Mouse (Mus musculus): Measurements from ENCODE around the gene Nfkbib. TPM values are rescaled to one million over a fixed set of nuclear protein-coding genes. Genes with fewer than 3 reads are reported as not detected.
A peak's percentile ranks its signal among the peaks of the same experiment; 100 is the strongest.

The Nfkbib gene
- 40.3 and 44.4 TPM in 2 replicates for polyA plus RNA-seq (2014; fragmentation: Nextera tagmentation; extraction: Ambion mirVana)

DNA sequence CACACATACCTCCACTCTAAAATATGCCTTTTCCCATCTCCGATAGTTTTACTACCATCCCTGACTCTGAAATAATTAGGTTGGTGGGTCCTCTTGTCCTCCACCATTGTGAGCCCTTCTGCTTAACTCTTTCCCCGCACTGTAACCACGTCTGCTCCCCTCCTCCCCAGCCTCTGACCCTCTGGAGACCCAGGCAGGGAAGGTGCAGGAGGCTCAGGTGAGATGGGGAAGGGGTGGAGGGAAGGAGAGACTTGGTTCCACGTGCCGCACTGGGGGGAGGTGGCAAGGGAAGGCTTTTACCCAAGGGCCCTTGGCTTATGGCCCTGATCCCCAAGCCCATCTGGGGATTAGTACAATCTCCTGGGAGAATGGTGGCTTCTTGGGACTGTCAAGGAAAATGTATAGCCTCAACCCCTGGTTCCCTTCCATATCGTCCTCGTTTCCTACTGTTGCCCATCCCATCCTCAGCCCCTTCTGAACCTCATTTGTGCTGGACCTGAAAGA lies at the start of gene Nfkbib:
Nfkbib (minus strand) TSS at position 51 of the 504 bp plus-strand sequence.
- peaks cover 6% of the 10 kb centered on the region; the same call in 1 of the 2 replicates for H3K4me1 ChIP-seq (ENCODE audit: control insufficient read depth, insufficient read depth, low read length)
- H3K4me3 ChIP-seq (ENCODE audit: low read depth, low read length), result peak within 1 kb of the TSS; percentile 71
- no peak for DNase-seq (ENCODE audit: low spot score)
- H3K4me2 ChIP-seq (ENCODE audit: low read depth, severe bottlenecking), result peak within 1 kb of the TSS; percentile 62
- no peak for ATAC-seq (ENCODE audit: insufficient number of reproducible peaks, low FRiP score, low TSS enrichment, low read depth)
- no peaks in the 10 kb centered on the region for H3K36me3 ChIP-seq (ENCODE audit: control insufficient read depth, insufficient read depth, low read length)
- H3K9me3 ChIP-seq (ENCODE audit: control insufficient read depth, low read length), result no peaks in the 10 kb centered on the region
- WGBS, result 67% methylated on average over 7 of the region's 7 CpGs
- no peaks in the 10 kb centered on the region for H3K27me3 ChIP-seq (ENCODE audit: control insufficient read depth, insufficient read depth, low read length)
- peak within 1 kb of the TSS; percentile 52; the same call in 1 of the 2 replicates for H3K9ac ChIP-seq (ENCODE audit: low read length)
- H3K27ac ChIP-seq (replicated peaks; ENCODE audit: low read depth, low read length), result no peak within 1 kb of the TSS

DNA sequence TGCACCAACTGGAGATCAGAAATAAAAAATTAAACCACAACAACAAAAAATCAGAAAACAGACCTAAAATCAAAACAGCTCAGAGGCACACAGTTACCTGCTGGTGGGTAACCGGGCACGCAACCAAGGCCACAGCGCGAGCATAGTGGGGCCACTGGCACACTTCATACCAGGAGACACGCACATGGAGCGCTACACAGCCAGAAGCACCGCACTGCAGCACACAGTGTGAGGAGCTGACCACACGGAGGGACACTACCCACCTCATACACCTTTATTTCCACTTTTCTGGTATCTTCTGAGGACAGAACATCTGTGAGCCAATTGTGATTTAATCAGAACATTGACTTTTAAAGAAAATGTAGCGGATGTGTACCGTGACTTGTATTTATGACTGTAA lies 49.6 kb upstream of the Nfkbib start:
- H3K4me2 ChIP-seq (ENCODE audit: low read depth, severe bottlenecking), result no peak overlapping the region
- H3K9me3 ChIP-seq (ENCODE audit: control insufficient read depth, low read length), result no peaks in the 10 kb centered on the region
- H3K27ac ChIP-seq (replicated peaks; ENCODE audit: low read depth, low read length), result no peak overlapping the region
- peaks cover 80% of the 10 kb centered on the region for H3K36me3 ChIP-seq (ENCODE audit: control insufficient read depth, insufficient read depth, low read length)
- peaks cover 14% of the 10 kb centered on the region for H3K4me1 ChIP-seq (ENCODE audit: control insufficient read depth, insufficient read depth, low read length)
- no peaks in the 10 kb centered on the region for H3K27me3 ChIP-seq (ENCODE audit: control insufficient read depth, insufficient read depth, low read length)
- no peak overlapping the region for H3K9ac ChIP-seq (ENCODE audit: low read length)
- DNase-seq (ENCODE audit: low spot score) (no peak), ATAC-seq (ENCODE audit: insufficient number of reproducible peaks, low FRiP score, low TSS enrichment, low read depth) (no peak)
- 94% methylated on average over 10 of the region's 10 CpGs for WGBS
- H3K4me3 ChIP-seq (ENCODE audit: low read depth, low read length), result no peak overlapping the region

DNA sequence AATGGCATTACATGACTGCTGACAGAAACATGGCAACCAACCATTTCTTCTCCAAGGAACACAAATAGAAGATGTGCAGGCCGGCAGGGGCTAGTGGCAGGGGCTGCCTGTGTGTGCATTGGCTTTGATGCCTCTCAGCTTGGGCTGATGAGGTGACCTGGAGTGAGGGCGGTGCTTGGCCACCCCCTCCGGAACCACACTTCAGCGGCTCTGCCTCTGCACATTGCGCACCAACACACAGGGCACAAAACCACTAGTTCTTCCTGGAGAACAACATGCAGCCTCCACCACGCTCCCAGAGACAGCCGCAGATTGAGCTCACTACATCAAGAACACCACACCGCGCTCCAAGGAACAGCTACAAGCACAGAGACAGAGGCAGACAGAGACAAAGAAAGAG lies 48.9 kb upstream of the Nfkbib start:
- no peak for DNase-seq (ENCODE audit: low spot score)
- Histone ChIP-seq H3K36me3 (ENCODE audit: control insufficient read depth, insufficient read depth, low read length) (peaks cover 74% of the 10 kb centered on the region), H3K4me1 (ENCODE audit: control insufficient read depth, insufficient read depth, low read length) (peaks cover 14% of the 10 kb centered on the region), H3K9ac (ENCODE audit: low read length) (no peak overlapping the region), H3K9me3 (ENCODE audit: control insufficient read depth, low read length) (no peaks in the 10 kb centered on the region), H3K4me2 (ENCODE audit: low read depth, severe bottlenecking) (no peak overlapping the region), H3K27me3 (ENCODE audit: control insufficient read depth, insufficient read depth, low read length) (no peaks in the 10 kb centered on the region), H3K27ac (replicated peaks; ENCODE audit: low read depth, low read length) (no peak overlapping the region), H3K4me3 (ENCODE audit: low read depth, low read length) (no peak overlapping the region)
- 91% methylated on average over 9 of the region's 9 CpGs for WGBS
- ATAC-seq (ENCODE audit: insufficient number of reproducible peaks, low FRiP score, low TSS enrichment, low read depth), result no peak

DNA sequence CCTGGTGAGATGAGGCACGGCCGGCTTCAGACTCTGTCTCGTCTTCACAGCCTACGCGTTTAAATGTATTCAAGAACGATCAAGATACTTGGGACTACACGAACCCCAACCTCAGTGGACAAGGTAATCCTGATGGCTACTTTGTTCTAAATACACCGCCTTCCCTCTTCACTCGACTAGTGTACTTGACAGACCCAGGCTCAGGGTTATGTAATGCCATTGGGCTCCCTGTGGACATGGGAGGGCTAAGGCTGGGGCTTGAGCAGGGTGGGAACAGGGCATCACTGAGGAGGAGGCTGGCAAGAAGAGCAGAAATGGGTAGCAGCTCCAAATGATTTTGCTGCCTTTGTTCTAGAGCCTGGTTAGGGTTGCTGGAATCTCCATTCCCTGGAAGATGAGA lies 47.9 kb upstream of the Nfkbib start:
- WGBS, result 94% methylated on average over 9 of the region's 9 CpGs

DNA sequence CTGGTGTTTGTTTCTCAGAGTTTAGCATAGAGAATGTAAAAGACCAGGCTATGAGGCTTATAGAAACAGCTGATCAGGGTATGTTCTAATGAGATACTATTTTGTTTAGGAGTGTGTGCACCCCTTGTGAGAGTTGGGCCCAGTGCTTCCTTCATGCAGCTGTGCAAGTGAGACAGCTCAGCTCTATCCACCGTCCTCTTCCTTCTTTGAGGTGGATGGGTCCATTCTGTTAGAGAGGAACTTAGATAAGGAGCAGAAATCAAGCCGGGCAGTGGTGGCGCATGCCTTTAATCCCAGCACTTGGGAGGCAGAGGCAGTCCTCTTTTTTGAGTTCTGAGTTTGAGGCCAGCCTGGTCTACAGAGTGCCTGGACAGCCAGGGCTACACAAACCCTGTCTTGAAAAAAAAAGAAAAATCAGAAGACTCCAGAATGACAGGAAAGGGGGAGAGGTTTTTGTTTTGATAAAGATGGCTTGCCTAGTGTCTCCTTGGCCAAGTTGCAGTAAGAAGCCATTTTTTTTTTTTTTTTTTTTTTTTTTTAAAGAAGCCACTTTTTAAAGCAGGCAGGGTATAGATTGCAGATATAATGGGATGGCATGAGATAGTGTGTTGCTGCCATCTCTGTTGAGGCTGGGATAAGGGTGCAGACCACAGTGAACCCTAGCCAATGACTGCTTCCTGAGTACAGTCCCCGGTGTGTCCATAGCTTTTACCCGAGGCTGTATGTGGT lies 47.2 kb upstream of the Nfkbib start:
- H3K9me3 ChIP-seq (ENCODE audit: control insufficient read depth, low read length), result no peaks in the 10 kb centered on the region
- no peak overlapping the region for H3K27ac ChIP-seq (replicated peaks; ENCODE audit: low read depth, low read length)
- peaks cover 59% of the 10 kb centered on the region for H3K36me3 ChIP-seq (ENCODE audit: control insufficient read depth, insufficient read depth, low read length)
- ATAC-seq (ENCODE audit: insufficient number of reproducible peaks, low FRiP score, low TSS enrichment, low read depth), result no peak
- H3K27me3 ChIP-seq (ENCODE audit: control insufficient read depth, insufficient read depth, low read length), result no peaks in the 10 kb centered on the region
- DNase-seq (ENCODE audit: low spot score), result no peak
- WGBS, result 91% methylated on average over 5 of the region's 5 CpGs
- no peak overlapping the region for H3K4me3 ChIP-seq (ENCODE audit: low read depth, low read length)
- H3K4me2 ChIP-seq (ENCODE audit: low read depth, severe bottlenecking), result no peak overlapping the region
- peaks cover 14% of the 10 kb centered on the region for H3K4me1 ChIP-seq (ENCODE audit: control insufficient read depth, insufficient read depth, low read length)
- no peak overlapping the region for H3K9ac ChIP-seq (ENCODE audit: low read length)

More for the DNA sequence above, 47.9 kb upstream of the Nfkbib start:
- Histone ChIP-seq H3K9me3 (ENCODE audit: control insufficient read depth, low read length) (no peaks in the 10 kb centered on the region), H3K9ac (ENCODE audit: low read length) (no peak overlapping the region), H3K36me3 (ENCODE audit: control insufficient read depth, insufficient read depth, low read length) (peaks cover 66% of the 10 kb centered on the region), H3K27ac (replicated peaks; ENCODE audit: low read depth, low read length) (no peak overlapping the region), H3K4me2 (ENCODE audit: low read depth, severe bottlenecking) (no peak overlapping the region), H3K27me3 (ENCODE audit: control insufficient read depth, insufficient read depth, low read length) (no peaks in the 10 kb centered on the region), H3K4me3 (ENCODE audit: low read depth, low read length) (no peak overlapping the region), H3K4me1 (ENCODE audit: control insufficient read depth, insufficient read depth, low read length) (peaks cover 14% of the 10 kb centered on the region)
- DNase-seq (ENCODE audit: low spot score) (no peak), ATAC-seq (ENCODE audit: insufficient number of reproducible peaks, low FRiP score, low TSS enrichment, low read depth) (no peak)

DNA sequence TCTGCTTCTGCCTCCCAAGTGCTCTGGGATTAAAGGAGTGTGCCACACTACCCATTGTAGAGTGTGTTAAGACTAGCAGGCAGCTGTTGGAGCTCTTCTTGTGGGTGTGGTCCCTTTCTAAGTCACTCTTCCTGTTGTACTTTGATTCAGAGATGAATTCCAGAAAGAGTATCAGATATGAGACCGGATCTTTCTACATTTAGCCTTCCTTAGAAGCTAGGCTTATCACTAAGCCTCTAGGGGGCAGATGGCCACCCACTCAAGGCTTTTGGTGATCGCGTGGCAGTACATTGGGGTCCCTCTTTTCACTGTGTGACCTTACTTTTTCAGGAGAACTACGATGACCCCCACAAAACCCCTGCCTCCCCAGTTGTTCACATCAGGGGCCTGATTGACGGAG lies 45.6 kb upstream of the Nfkbib start:
- Histone ChIP-seq H3K9me3 (ENCODE audit: control insufficient read depth, low read length) (no peaks in the 10 kb centered on the region), H3K4me2 (ENCODE audit: low read depth, severe bottlenecking) (peak overlapping the region; percentile 90; the same call in 1 of the 2 replicates), H3K36me3 (ENCODE audit: control insufficient read depth, insufficient read depth, low read length) (peaks cover 47% of the 10 kb centered on the region), H3K27me3 (ENCODE audit: control insufficient read depth, insufficient read depth, low read length) (no peaks in the 10 kb centered on the region), H3K4me3 (ENCODE audit: low read depth, low read length) (peak overlapping the region; percentile 85), H3K9ac (ENCODE audit: low read length) (no peak overlapping the region), H3K4me1 (ENCODE audit: control insufficient read depth, insufficient read depth, low read length) (peaks cover 19% of the 10 kb centered on the region), H3K27ac (replicated peaks; ENCODE audit: low read depth, low read length) (no peak overlapping the region)
- no peak for DNase-seq (ENCODE audit: low spot score)
- ATAC-seq (ENCODE audit: insufficient number of reproducible peaks, low FRiP score, low TSS enrichment, low read depth), result no peak
- whole genome bisulfite sequencing, result 89% methylated on average over 5 of the region's 5 CpGs

DNA sequence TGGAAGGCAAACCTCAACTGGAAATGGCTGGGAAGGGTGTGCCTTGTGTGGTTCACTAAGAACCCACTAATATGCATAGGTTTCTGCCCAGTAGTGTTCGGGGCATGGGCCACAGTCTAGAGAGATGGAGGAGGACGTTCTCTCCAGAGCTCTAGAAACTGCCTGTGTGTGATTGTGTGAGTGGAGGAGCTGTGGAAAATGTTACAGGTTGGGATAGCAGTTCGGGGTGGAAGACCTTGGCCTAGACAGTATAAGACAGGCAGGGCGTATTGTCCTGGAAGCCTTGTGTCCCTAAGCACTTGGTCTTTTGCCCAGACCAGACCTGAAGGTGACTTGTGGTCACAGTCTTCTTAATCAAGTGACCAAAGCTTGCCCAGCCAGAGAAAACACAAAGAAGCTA lies 45.1 kb upstream of the Nfkbib start:
- Histone ChIP-seq H3K27me3 (ENCODE audit: control insufficient read depth, insufficient read depth, low read length) (no peaks in the 10 kb centered on the region), H3K27ac (replicated peaks; ENCODE audit: low read depth, low read length) (no peak overlapping the region), H3K4me2 (ENCODE audit: low read depth, severe bottlenecking) (peak overlapping the region; percentile 90), H3K9me3 (ENCODE audit: control insufficient read depth, low read length) (no peaks in the 10 kb centered on the region), H3K4me1 (ENCODE audit: control insufficient read depth, insufficient read depth, low read length) (peaks cover 23% of the 10 kb centered on the region), H3K36me3 (ENCODE audit: control insufficient read depth, insufficient read depth, low read length) (peaks cover 43% of the 10 kb centered on the region), H3K9ac (ENCODE audit: low read length) (peak overlapping the region; percentile 96), H3K4me3 (ENCODE audit: low read depth, low read length) (peak overlapping the region; percentile 85)
- ATAC-seq (ENCODE audit: insufficient number of reproducible peaks, low FRiP score, low TSS enrichment, low read depth) (no peak), DNase-seq (ENCODE audit: low spot score) (no peak)
- 85% methylated on average over 4 of the region's 4 CpGs for WGBS

DNA sequence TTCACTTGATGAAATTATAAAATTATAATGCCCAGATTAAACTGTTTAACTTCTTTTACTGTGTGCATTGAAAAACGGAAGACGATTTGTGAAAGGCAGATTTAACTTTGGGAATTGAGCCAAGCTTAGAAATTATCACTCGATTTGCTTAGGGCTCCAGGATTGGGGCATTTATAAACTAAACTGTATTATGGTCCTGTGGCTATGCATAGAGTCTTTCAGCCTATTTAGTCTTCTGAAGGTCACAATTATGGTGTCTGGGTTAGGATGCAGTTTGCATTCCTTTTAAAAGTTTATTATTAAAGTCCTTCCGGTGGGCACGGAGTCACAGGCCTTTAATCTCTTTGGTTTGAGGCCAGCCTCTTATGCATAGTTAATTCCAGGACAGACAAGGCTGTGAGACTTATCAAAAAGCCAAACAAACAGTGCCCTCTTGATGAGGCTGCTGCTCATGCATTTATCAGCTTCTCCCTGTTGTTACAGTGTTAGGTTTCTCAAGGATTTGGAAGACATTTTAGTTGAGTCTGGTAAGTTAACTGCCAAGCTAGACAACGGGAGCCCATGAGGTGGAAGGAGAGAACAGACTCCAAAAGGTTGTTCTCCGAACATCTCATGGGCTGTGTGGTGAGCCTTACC lies 44.4 kb upstream of the Nfkbib start:
- peak overlapping the region; percentile 90 for H3K4me2 ChIP-seq (ENCODE audit: low read depth, severe bottlenecking)
- H3K36me3 ChIP-seq (ENCODE audit: control insufficient read depth, insufficient read depth, low read length), result peaks cover 37% of the 10 kb centered on the region
- no peaks in the 10 kb centered on the region for H3K9me3 ChIP-seq (ENCODE audit: control insufficient read depth, low read length)
- no peaks in the 10 kb centered on the region for H3K27me3 ChIP-seq (ENCODE audit: control insufficient read depth, insufficient read depth, low read length)
- ATAC-seq (ENCODE audit: insufficient number of reproducible peaks, low FRiP score, low TSS enrichment, low read depth), result no peak
- peak overlapping the region; percentile 96 for H3K9ac ChIP-seq (ENCODE audit: low read length)
- DNase-seq (ENCODE audit: low spot score), result no peak
- peak overlapping the region; percentile 85 for H3K4me3 ChIP-seq (ENCODE audit: low read depth, low read length)
- 11% methylated on average over 7 of the region's 7 CpGs for WGBS
- no peak overlapping the region for H3K27ac ChIP-seq (replicated peaks; ENCODE audit: low read depth, low read length)
- peaks cover 23% of the 10 kb centered on the region for H3K4me1 ChIP-seq (ENCODE audit: control insufficient read depth, insufficient read depth, low read length)
